Mouse (Mus musculus) liver, adult 2 months (tissue): ENCODE data around the gene Cd59a. TPM values are rescaled to one million over a fixed set of nuclear protein-coding genes. Genes with fewer than 3 reads are reported as not detected.

Source experiments
- DNase-seq: peaks from one replicate; pipeline ENCODE4 v3.0.0-alpha.2; 2011; ENCODE audit warnings: low read depth, low spot score; ENCODE audit errors: extremely low read depth
- H3K27ac ChIP-seq: fragments of 200-500 bp; replicated peaks from 2 replicates; pipeline ENCODE4 v1.5.1; 2012; ENCODE audit warnings: low read depth, mild to moderate bottlenecking, control low read depth, inconsistent platforms, low read length; ENCODE audit not compliant: insufficient read depth
- H3K27me3 ChIP-seq: fragments of 200-500 bp; 2 replicates; pipeline ENCODE4 v1.6.1; 2012; ENCODE audit warnings: mild to moderate bottlenecking, moderate library complexity, low read length, inconsistent platforms; ENCODE audit not compliant: control insufficient read depth, insufficient read depth
- H3K36me3 ChIP-seq: fragments of 200-500 bp; 2 replicates; pipeline ENCODE4 v1.6.1; 2012; ENCODE audit warnings: low read length, inconsistent platforms; ENCODE audit not compliant: control insufficient read depth, insufficient read depth
- H3K4me1 ChIP-seq: fragments of 200-500 bp; 2 replicates; pipeline ENCODE4 v1.6.1; 2011; ENCODE audit warnings: low read length; ENCODE audit not compliant: control insufficient read depth, insufficient read depth
- H3K4me3 ChIP-seq: fragments of 200-500 bp; 2 replicates; pipeline ENCODE4 v1.5.1; 2011; ENCODE audit warnings: low read depth, mild to moderate bottlenecking, control low read depth, low read length, moderate library complexity; ENCODE audit not compliant: insufficient read depth
- H3K79me2 ChIP-seq: fragments of 200-500 bp; 2 replicates; pipeline ENCODE4 v1.6.1; 2012; ENCODE audit warnings: inconsistent platforms, mild to moderate bottlenecking, low read length, moderate library complexity; ENCODE audit not compliant: control insufficient read depth, insufficient read depth
- H3K9ac ChIP-seq: fragments of 200-500 bp; 2 replicates; pipeline ENCODE4 v1.6.1; 2012; ENCODE audit warnings: low read depth, mild to moderate bottlenecking, control low read depth, inconsistent platforms, low read length
- CTCF ChIP-seq: fragments of 200-500 bp; IDR thresholded peaks from 2 replicates; pipeline ENCODE4 v1.5.1; 2011; ENCODE audit warnings: low read depth, low read length, control low read depth
- POLR2A ChIP-seq: fragments of 200-500 bp; IDR thresholded peaks from 2 replicates; pipeline ENCODE4 v1.6.1; 2011; ENCODE audit warnings: low read length, control low read depth; ENCODE audit not compliant: insufficient read depth; ENCODE audit errors: extremely low read depth
- WGBS: fragments of 180-500 bp; shearing (Covaris S2); methylation state at CpG from one replicate; pipeline ENCODE4 v1.1.7; 2018; 5-methylcytosine and 5-hydroxymethylcytosine counted together
- polyA plus RNA-seq: library from polyadenylated mRNA; depleted of rRNA; stranded (reverse); fragments of >200 nt; gene quantifications from 2 replicates; pipeline ENCODE4 v1.2.3, GENCODE M21; 2012
- total RNA-seq: library from RNA; depleted of rRNA; stranded (reverse); fragments of >200 nt; gene quantifications from 2 replicates; pipeline ENCODE4 v1.2.3, GENCODE M21; 2014

The Cd59a gene
- total and polyA plus RNA-seq, 2 experiments, result 28.6 to 69.5 TPM

DNA sequence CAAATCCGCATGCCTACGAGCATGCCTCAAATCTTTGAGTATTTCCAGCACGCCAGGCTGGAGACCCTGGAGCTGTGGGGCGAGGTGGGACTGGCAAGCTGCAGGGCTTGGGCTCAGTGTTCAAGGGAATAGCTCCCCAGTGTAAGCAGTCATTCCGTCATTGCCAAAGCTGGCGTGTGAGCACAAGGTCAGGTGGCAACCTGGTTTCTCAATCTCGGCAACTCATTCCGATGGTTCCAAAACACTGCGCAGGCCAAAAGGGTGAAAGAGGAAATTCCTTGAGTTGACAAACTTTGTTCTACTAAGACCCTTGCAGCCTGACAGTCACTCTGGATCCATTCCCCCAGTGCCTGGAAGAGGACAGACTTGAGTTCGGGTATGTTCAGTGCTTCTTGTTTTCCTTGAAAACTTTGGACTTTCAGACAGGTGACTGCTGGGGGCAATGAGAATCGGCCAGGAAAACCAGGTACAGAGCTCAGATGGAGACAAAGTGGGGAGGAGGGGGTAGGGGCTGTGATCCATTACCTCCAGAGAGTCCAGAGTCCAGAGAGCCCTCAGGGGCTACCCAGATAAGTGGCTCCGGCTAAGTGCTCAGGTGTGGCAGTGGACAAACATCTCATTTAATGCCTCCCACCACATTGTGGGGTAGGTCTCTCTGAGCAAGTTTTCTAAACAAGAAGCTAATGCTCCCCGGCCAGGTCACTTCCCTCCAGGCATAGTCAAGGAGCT, 33.4 kb downstream of the Cd59a start:
- Histone ChIP-seq H3K4me1 (peaks cover 14% of the 10 kb centered on the region), H3K9ac (peak overlapping the region; percentile 55), H3K4me3 (peak overlapping the region; percentile 28), H3K36me3 (no peaks in the 10 kb centered on the region), H3K79me2 (no peaks in the 10 kb centered on the region), H3K27me3 (no peaks in the 10 kb centered on the region), H3K27ac (peak overlapping the region; percentile 91)
- DNase-seq, result peak; percentile 96
- TF ChIP-seq CTCF, result no peak
- no peak for TF ChIP-seq POLR2A
- 34% methylated on average over 13 of the region's 13 CpGs for WGBS

DNA sequence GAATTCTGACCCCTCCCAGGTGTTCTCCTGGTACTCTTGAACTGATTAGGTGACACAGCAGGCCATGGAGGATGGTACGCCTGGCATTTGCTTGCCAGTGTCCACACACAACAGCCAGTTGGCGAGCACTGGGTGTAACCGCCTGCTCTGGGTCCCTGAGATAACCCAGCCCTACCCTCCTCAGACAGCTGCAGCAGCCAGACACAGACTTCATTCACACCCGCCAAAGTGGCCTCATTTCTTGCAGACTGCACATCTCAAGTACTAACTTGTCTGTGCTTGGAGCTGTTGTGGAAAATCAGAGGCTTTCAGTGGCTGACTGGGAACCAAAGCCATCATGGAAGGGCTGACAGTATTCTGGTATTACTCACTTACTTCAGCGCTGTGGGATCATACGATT, 34.6 kb downstream of the Cd59a start:
- peak overlapping the region; percentile 91 for H3K27ac ChIP-seq
- H3K27me3 ChIP-seq, result no peaks in the 10 kb centered on the region
- no peaks in the 10 kb centered on the region for H3K79me2 ChIP-seq
- TF ChIP-seq CTCF (no peak), POLR2A (no peak)
- no peak overlapping the region; the same call in 1 of the 2 replicates for H3K4me3 ChIP-seq
- H3K9ac ChIP-seq, result no peak overlapping the region
- no peaks in the 10 kb centered on the region for H3K36me3 ChIP-seq
- H3K4me1 ChIP-seq, result peaks cover 14% of the 10 kb centered on the region
- DNase-seq, result peak; percentile 94
- WGBS, result 22% methylated on average over 6 of the region's 6 CpGs

- no peaks in the 10 kb centered on the region for H3K36me3 ChIP-seq
- no peak overlapping the region for H3K27ac ChIP-seq
- no peak overlapping the region for H3K4me3 ChIP-seq
- peaks cover 14% of the 10 kb centered on the region for H3K4me1 ChIP-seq
- H3K9ac ChIP-seq, result no peak overlapping the region
- H3K27me3 ChIP-seq, result no peaks in the 10 kb centered on the region
- H3K79me2 ChIP-seq, result no peaks in the 10 kb centered on the region
- WGBS, result 36% methylated on average over 3 of the region's 3 CpGs
- peak; percentile 90 for DNase-seq
- TF ChIP-seq CTCF (peak; percentile 88), POLR2A (no peak)
Measured at GRCm38 (mm10) chr2:104130969-104131368, 35.4 kb downstream of the Cd59a start.

DNA sequence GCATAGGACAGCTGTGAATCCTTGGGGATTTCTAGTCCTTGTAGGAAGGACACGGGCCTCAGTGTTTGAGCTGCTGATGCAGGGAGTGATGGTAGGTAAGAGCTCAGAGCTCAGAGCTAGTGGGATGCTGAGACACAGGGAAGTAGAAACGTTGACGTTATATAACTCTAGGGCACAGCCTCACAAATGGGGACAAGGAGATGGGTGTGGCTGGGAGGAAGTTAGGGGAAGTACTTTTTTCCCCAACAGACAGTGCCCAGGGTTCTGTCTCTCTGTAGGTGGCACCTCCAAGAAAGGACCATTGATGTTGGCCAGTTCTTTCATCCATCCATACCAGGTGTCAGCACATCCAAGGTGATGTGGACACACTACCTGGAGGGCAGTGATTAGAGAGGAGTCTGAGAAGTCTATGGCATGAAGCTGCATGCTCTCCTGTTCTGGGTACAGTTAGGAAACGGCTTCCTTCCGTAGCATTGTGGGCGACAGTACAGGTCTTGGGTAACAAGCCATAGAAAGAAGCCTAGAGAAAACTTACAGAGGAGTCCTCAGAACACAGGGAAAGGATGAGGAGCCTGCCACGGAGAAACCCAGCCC, 36.8 kb downstream of the Cd59a start:
- Histone ChIP-seq H3K4me1 (peaks cover 14% of the 10 kb centered on the region), H3K9ac (no peak overlapping the region), H3K27ac (no peak overlapping the region), H3K27me3 (no peaks in the 10 kb centered on the region), H3K4me3 (no peak overlapping the region), H3K36me3 (no peaks in the 10 kb centered on the region), H3K79me2 (no peaks in the 10 kb centered on the region)
- DNase-seq, result no peak
- no peak for TF ChIP-seq POLR2A
- no peak for TF ChIP-seq CTCF
- WGBS, result 76% methylated on average over 7 of the region's 7 CpGs

- no peak overlapping the region for H3K27ac ChIP-seq
- no peak overlapping the region for H3K4me3 ChIP-seq
- no peaks in the 10 kb centered on the region for H3K27me3 ChIP-seq
- 60% methylated on average over 11 of the region's 12 CpGs for WGBS
- TF ChIP-seq CTCF (no peak), POLR2A (no peak)
- no peaks in the 10 kb centered on the region for H3K79me2 ChIP-seq
- peaks cover 14% of the 10 kb centered on the region for H3K4me1 ChIP-seq
- DNase-seq, result no peak
- H3K9ac ChIP-seq, result no peak overlapping the region
- no peaks in the 10 kb centered on the region for H3K36me3 ChIP-seq
Measured at GRCm38 (mm10) chr2:104133042-104133810, 37.6 kb downstream of the Cd59a start.
